In the genomic region with DNA sequence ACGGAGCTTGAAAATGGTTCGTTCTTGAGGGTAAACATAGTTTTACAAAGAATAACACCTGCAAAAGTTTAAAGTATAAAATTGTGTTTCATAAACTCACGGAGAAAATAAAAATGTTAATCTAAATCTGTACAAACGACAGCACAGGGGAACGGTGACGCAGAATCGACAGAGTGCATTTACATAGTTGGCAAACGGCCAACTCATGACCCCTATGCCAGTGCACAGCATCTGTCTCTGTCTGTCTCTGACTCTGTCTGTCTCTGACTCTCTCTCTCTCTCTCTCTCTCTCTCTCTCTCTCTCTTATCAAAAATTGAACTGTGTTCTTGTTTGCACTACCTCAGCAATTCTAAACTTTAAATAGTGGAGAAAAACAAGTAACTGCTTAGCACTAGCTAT, we compare ENCODE assay signal across 19 mouse cellular contexts.
"Had no signal": no experiment of that assay in that cellular context is flagged by ENCODE, and none has a peak within 500 bp of the region (broad histone marks: within the 10 kb centered on the region; RNA-seq: fewer than 3 reads in every experiment).

No protein-coding gene starts in this region.

- H3K9me3 ChIP-seq: limb, embryonic 13.5 days; liver, embryonic 15.5 days; megakaryocyte, embryonic 14.5 days; neural tube, embryonic 12.5 days had no signal

- H3K4me2 ChIP-seq: limb, embryonic 13.5 days; liver, embryonic 11.5 days; liver, embryonic 15.5 days; neural tube, embryonic 12.5 days had no signal

- H3K27ac ChIP-seq: kidney, postnatal 0 days; limb, embryonic 13.5 days; liver, embryonic 15.5 days; macrophage; neural tube, embryonic 12.5 days had no signal

- H3K4me3 ChIP-seq: limb, embryonic 13.5 days; liver, embryonic 15.5 days; megakaryocyte, embryonic 14.5 days; myocyte; neural tube, embryonic 12.5 days had no signal

- H3K4me1 ChIP-seq: liver, embryonic 15.5 days; megakaryocyte, embryonic 14.5 days; neural tube, embryonic 12.5 days had no signal

- H3K9ac ChIP-seq: limb, embryonic 13.5 days; liver, embryonic 15.5 days; neural tube, embryonic 12.5 days had no signal

- DNase-seq: kidney, adult 11 months; kidney, adult 9 months; kidney, postnatal 36 days; layer of hippocampus, adult 9-11 months; layer of hippocampus, postnatal 36 days; lung, adult 2 months; lung, postnatal 10 days; right cerebral cortex, postnatal 4 days; spleen, adult 18-20 months; thymus, adult 2 months; thymus, postnatal 25 days had no signal

- H3K27me3 ChIP-seq: limb, embryonic 13.5 days; liver, embryonic 15.5 days; megakaryocyte, embryonic 14.5 days; neural tube, embryonic 12.5 days had no signal
